Mouse (Mus musculus) layer of hippocampus, adult 9-11 months (tissue): ENCODE data around the gene Fbxl22.
A peak's percentile ranks its signal among the peaks of the same experiment; 100 is the strongest.

Source experiments
- DNase-seq: peaks from one replicate; pipeline ENCODE4 v3.0.0; 2022

Gene Fbxl22

DNA sequence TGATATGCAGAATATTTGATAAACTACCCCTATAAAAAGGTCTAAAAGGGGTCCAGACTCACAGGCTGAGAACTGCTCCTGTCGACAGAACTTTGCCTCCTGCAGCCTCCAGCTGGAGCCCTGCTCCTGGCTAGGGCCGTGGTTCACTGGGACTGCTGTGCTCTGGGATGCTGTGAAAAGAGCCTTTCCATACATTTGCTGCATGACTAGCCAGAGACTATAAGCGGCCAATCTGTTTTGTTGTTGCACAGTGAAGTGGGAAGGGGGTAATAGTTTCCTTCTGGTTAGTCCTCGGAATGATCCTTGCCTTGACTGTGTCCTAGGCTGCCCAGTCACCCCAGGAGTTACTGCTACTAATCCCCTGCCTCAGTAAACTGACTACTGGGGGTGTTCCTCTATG is 8.4 kb downstream of the Fbxl22 start:
- no peak for DNase-seq

DNA sequence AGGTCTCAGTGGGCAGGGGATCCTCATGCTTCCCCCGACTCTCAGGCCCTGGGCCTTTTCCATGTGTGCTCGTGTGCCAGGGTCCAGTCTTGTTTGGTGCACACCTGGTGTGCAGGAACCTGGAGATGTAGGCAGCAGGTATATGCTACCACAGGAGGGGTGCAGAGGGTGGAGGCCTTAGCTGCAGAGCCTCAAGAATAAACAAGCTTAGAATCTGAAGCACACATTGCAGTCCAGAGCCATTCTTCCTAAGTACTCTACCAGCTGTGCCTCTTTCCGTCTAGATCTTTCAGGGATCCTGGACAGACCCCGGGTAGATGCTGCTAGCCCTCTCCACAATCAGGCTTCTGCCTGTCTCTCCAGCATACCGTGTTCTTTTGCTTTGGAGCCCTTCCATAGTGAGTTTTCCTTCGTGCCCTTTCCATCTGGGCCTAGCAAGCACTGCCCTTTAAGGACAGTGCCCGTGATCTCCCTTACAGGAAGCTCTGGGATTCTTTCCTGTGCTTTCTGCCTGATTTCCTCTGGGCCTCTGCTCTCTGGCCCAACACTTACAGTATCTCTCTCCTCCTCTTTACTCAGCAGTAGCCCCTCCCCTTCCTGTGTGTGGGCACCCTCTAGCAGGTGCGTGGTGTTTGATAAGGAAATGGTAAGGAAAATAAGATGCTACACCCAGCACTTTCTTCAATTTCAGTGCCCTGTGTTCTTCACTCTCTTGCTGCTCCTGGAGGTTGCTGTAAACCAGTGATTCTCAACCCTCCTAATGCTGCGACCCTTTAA is 9.1 kb downstream of the Fbxl22 start:
- DNase-seq: no peak

DNA sequence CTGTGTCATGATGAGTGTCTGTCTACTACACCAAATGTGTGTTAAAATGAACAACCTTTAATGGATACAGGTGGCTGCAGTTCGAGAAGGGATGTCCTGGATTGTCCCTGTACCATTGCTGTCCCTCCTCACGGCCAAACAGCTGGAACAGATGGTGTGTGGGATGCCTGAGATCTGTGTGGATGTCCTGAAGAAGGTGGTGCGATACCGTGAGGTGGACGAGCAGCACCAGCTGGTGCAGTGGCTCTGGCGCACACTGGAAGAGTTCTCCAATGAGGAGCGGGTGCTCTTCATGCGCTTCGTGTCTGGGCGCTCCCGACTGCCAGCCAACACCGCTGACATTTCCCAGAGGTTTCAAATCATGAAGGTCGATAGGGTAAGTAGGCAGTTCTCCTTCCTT is 9.9 kb downstream of the Fbxl22 start:
- peak; percentile 56 for DNase-seq

DNA sequence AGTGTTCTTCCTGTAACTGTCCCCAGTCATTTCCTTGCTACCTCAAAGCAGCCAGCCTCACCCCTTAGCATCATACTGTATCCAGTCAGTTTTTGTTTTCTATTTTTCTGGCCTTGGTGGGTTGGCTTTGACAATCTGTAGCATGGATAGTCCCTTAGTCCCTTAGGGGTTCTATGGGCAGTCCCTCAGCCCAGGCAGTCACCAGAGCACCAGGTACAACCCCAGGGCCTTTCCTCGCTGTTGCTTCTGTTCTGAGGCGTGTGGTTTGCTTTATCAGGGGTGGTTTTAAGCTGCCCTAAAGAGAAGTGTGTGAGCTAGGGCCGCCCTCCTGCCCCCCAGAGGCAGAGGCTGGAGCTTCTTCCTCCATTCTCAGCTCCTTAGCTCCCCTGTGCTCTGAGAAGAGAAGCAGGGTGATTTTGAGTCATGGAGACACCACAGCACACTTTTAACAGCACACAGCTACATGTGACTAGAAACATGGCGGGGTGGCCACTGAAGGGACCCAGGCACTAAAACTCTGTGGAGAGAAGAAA is 10.4 kb downstream of the Fbxl22 start:
- no peak for DNase-seq

DNA sequence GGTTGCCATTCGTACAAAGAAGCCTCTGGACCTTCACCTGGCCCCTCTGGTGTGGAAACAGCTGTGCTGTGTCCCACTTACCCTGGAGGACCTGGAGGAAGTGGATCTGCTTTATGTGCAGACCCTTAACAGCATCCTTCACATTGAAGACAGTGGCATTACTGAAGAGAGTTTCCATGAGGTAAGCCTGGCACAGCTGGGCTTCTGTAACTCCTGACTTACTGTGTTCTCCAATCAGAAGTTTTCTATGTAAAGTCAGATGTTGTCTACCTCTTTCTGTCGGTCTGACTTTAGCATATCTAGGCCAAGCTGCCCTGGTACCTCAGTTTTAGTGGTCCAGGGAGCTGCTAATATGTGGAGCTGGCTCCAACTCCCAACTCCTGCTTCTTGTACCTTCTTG is 13.1 kb downstream of the Fbxl22 start:
- no peak for DNase-seq

DNA sequence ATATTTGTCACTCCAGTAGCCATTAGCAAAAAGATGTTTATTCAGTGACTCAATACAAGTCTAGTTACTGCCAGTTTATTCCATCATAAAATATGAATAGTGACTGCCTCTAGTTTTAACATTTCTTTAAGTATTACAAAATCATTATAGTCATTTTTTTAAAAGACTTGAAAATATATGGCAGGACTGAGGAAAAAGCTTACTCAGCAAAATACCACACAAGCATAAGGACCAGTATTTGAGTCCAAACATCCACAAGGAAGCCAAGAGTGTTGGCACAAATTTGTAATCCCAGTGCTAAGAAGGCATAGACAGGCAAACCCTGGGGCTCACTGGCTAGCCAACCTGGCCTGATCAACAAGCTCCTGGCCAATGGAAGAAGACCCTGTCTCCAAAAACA is 20.4 kb downstream of the Fbxl22 start:
- DNase-seq: no peak

DNA sequence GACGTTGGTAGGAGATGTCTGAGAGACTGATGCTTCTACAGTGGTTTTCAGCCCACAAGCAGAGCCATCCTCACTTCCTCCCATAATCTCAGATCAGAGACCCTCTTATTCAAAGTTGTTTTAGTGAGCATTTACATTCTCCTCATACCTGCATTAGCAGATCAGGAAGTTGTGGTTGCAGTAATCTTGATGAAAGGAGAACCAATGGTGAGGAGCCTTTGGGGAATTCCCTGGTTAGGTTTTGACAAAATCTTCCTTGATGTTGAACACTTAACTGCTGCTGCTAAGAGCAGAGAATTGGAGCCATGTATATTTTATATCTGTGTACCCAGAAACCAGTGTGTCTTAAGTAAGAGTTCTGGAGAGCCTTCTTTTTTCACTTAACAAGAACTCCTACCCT is 22.0 kb downstream of the Fbxl22 start:
- DNase-seq: no peak

DNA sequence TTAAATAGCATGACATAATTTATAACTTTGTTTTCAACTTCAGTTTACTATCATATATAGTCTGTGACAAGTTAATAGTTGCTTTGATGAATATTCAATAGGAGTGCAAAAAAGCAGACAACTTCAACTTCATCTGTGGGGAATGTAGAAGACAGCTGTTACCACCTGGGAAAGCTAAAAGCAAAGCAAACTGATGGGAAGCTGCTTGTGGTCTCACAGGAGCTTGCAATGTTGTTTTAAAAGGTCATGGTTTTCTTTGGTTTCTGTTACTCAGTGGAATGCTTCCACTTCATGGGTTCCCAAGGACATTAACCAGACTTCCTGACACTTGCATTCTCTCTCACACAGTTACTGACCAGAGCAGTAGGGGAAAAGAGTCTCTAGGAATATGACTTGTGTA is 25.6 kb downstream of the Fbxl22 start:
- DNase-seq: no peak

DNA sequence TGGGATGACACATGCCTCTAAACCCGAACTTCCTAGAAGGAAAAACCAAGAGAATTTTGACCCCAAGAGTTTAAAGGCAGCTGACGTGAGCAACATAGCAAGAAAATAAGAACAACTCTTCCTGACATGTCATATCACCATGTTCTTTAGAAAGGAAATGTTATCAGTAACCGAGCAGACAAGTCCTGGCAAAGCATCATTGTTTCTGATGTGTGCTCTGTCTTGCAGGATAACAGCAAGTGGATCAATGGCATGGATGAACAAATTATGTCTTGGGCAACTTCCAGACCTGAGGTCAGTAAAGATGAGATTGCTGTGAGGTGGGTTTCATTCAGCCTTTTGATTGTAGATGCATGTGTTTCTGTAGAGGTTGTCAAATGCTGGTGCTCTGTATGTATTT is 31.0 kb downstream of the Fbxl22 start:
- no peak for DNase-seq

DNA sequence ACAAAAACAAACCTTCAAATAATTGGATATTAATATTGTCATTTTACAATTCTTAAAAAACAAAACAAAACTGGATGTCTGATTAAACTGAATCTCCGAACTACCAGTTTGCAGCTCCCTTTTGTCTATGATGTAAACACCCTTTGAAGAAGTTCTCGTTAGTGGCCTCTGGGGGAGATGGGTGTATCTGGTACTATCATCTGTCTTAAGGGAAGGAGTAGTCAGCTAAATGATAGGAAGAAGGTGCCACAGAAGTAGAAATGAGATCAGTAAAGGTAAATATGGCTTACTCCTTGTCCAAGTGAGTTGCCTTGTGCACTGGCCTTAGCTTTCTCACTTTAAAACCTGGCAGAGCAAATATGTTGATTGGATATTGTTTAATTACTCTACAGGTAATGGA is 36.6 kb downstream of the Fbxl22 start:
- DNase-seq: no peak

DNA sequence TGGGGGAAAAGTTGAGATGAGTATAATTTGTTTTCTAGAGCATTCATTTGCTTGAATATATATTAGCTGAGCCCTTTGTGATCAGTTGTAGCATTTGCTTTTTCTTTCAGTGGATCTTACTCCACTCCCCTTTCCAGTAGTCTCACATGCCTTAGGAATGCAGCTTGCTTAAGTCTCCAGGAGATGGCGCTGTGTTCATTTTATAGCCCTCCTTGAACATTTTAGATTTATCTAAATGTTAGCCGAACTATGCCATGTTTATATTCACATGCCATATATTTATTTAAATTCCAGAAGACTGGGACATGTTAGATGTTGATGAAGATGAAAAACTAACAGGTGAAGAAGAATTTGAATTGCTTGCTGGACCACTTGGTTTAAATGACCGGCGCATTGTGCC is 49.3 kb downstream of the Fbxl22 start:
- no peak for DNase-seq
